ENCODE assay signal across 22 mouse cellular contexts in the genomic region with DNA sequence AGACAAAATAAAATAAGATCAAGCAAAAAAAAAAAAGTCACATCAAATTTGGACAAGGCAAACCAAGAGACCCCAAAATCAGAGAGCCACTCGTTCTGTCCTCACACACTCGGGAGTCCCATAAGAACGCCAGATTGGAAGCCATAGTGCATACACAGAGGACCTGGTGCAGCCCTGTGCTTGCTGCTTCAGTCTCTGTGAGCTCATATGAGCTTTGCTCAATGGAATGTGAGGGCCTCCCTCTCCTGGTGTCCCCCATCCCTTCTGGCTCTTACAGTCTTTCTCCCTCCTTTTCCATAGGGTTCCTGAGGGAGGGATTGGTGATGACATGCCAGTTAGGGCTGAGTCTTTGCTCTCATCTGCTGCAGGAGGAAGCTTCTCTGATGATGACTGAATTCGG. TPM values are rescaled to one million over a fixed set of nuclear protein-coding genes. Genes with fewer than 3 reads are reported as not detected.
DNase-seq lines count a peak whose midpoint lies in the region; ATAC-seq and TF ChIP-seq lines count a peak whose summit lies in the region.
"Had no signal": no experiment of that assay in that cellular context is flagged by ENCODE, and none has a peak within 500 bp of the region (broad histone marks: within the 10 kb centered on the region; RNA-seq: fewer than 3 reads in every experiment).

No protein-coding gene starts in this region.

- H3K27ac ChIP-seq in hindbrain, embryonic 16.5 days (ENCODE audit: low read depth, low read length) = no peak overlapping the region
- H3K27ac ChIP-seq in hindbrain, embryonic 10.5 days = no peak overlapping the region
- H3K27ac ChIP-seq in limb, embryonic 14.5 days (replicated peaks; ENCODE audit: low read depth, low read length) = no peak overlapping the region
- H3K27ac ChIP-seq in limb, embryonic 10.5 days = no peak overlapping the region
- H3K27ac ChIP-seq: embryonic facial prominence, embryonic 12.5 days; forebrain, embryonic 15.5 days; heart, adult 2 months; hindbrain, embryonic 13.5 days; hindbrain, postnatal 0 days had no signal

- no peak for DNase-seq in hindbrain, embryonic 10.5 days (ENCODE audit: low spot score)
- DNase-seq in limb, embryonic 14.5 days (ENCODE audit: low spot score) = no peak
- no peak for DNase-seq in limb, embryonic 10.5 days (ENCODE audit: low spot score)
- DNase-seq in Patski (ENCODE audit: low read depth, low spot score) = no peak
- no peak for DNase-seq in MN1 (ENCODE audit: low spot score)
- DNase-seq: adrenal gland, postnatal 10 days; adrenal gland, postnatal 36 days; cerebellum, adult 18-20 months; cerebellum, adult 9-10 months; cerebellum, postnatal 14 days; gastrocnemius, postnatal 25 days; heart, adult 2 months had no signal

- H3K4me2 ChIP-seq in hindbrain, embryonic 16.5 days (ENCODE audit: low read length) = no peak overlapping the region
- H3K4me2 ChIP-seq in limb, embryonic 14.5 days (replicated peaks; ENCODE audit: low read depth, low read length, severe bottlenecking) = no peak overlapping the region
- H3K4me2 ChIP-seq: embryonic facial prominence, embryonic 12.5 days; forebrain, embryonic 12.5 days; forebrain, embryonic 15.5 days; heart, embryonic 11.5 days; hindbrain, embryonic 13.5 days had no signal

- no peak for TF ChIP-seq POLR2A in limb, embryonic 14.5 days (IDR thresholded peaks at IDR 0.05; ENCODE audit: borderline replicate concordance, extremely low read depth, insufficient read depth, insufficient read length)

- POLR2A ChIA-PET in Patski (lab: Charles Lee) = no interaction called here

- H3K9me3 ChIP-seq in hindbrain, embryonic 16.5 days (ENCODE audit: control insufficient read depth, low read length) = no peaks in the 10 kb centered on the region
- H3K9me3 ChIP-seq in hindbrain, embryonic 10.5 days = no peaks in the 10 kb centered on the region
- no peaks in the 10 kb centered on the region for H3K9me3 ChIP-seq in limb, embryonic 14.5 days (ENCODE audit: control insufficient read depth, low read length)
- H3K9me3 ChIP-seq in limb, embryonic 10.5 days (replicated peaks) = no peaks in the 10 kb centered on the region
- H3K9me3 ChIP-seq: embryonic facial prominence, embryonic 12.5 days; forebrain, embryonic 12.5 days; forebrain, embryonic 15.5 days; hindbrain, embryonic 13.5 days had no signal

- in situ Hi-C loops in Patski (cut with MboI; ENCODE audit: low pct_unique_long_range_greater_than_20kb) = no loop called here

- H3K9ac ChIP-seq in hindbrain, embryonic 16.5 days (ENCODE audit: low read depth, low read length) = no peak overlapping the region
- H3K9ac ChIP-seq in limb, embryonic 14.5 days (ENCODE audit: low read depth, low read length, severe bottlenecking) = no peak overlapping the region
- H3K9ac ChIP-seq: embryonic facial prominence, embryonic 12.5 days; forebrain, embryonic 12.5 days; forebrain, embryonic 15.5 days; hindbrain, embryonic 13.5 days had no signal

- no peak for TF ChIP-seq CTCF in Patski (IDR thresholded peaks at IDR 0.05)

- peaks cover 9% of the 10 kb centered on the region for H3K4me1 ChIP-seq in hindbrain, embryonic 16.5 days (ENCODE audit: control insufficient read depth, insufficient read depth, low read depth, low read length)
- H3K4me1 ChIP-seq in hindbrain, embryonic 10.5 days (replicated peaks) = peaks cover 8% of the 10 kb centered on the region; the same call in 1 of the 2 replicates
- peaks cover 9% of the 10 kb centered on the region for H3K4me1 ChIP-seq in limb, embryonic 14.5 days (ENCODE audit: control insufficient read depth, insufficient read depth, low read length)
- no peaks in the 10 kb centered on the region for H3K4me1 ChIP-seq in limb, embryonic 10.5 days
- H3K4me1 ChIP-seq: embryonic facial prominence, embryonic 12.5 days had no signal

- no peaks in the 10 kb centered on the region for H3K27me3 ChIP-seq in hindbrain, embryonic 16.5 days (replicated peaks; ENCODE audit: control insufficient read depth, insufficient read depth, low read length)
- no peaks in the 10 kb centered on the region for H3K27me3 ChIP-seq in hindbrain, embryonic 10.5 days (ENCODE audit: insufficient read depth, poor library complexity, severe bottlenecking)
- no peaks in the 10 kb centered on the region for H3K27me3 ChIP-seq in limb, embryonic 14.5 days (ENCODE audit: control insufficient read depth, insufficient read depth, low read length)
- H3K27me3 ChIP-seq in limb, embryonic 10.5 days (ENCODE audit: low read depth, poor library complexity, severe bottlenecking) = no peaks in the 10 kb centered on the region
- no peaks in the 10 kb centered on the region for H3K27me3 ChIP-seq in Patski
- H3K27me3 ChIP-seq: embryonic facial prominence, embryonic 12.5 days; forebrain, embryonic 12.5 days; forebrain, embryonic 15.5 days; hindbrain, embryonic 13.5 days had no signal

- peaks cover 4% of the 10 kb centered on the region; the same call in 1 of the 2 replicates for H3K36me3 ChIP-seq in hindbrain, embryonic 16.5 days (ENCODE audit: control insufficient read depth, insufficient read depth, low read length)
- 0 out of 2 replicates have a peak, but pooled peaks cover 4% of the 10 kb centered on the region for H3K36me3 ChIP-seq in hindbrain, embryonic 10.5 days
- no peaks in the 10 kb centered on the region for H3K36me3 ChIP-seq in limb, embryonic 14.5 days (ENCODE audit: control insufficient read depth, insufficient read depth, low read length)
- H3K36me3 ChIP-seq in limb, embryonic 10.5 days = no peaks in the 10 kb centered on the region
- H3K36me3 ChIP-seq: embryonic facial prominence, embryonic 12.5 days; forebrain, embryonic 15.5 days had no signal

- 81% methylated on average over 4 of the region's 4 CpGs for WGBS in hindbrain, embryonic 16.5 days
- WGBS in hindbrain, embryonic 10.5 days = 84% methylated on average over 4 of the region's 4 CpGs
- WGBS in limb, embryonic 14.5 days = 77% methylated on average over 4 of the region's 4 CpGs
- 91% methylated on average over 4 of the region's 4 CpGs for WGBS in limb, embryonic 10.5 days

- H3K4me3 ChIP-seq in hindbrain, embryonic 16.5 days (ENCODE audit: low read length) = no peak overlapping the region
- H3K4me3 ChIP-seq in hindbrain, embryonic 10.5 days = no peak overlapping the region
- no peak overlapping the region for H3K4me3 ChIP-seq in limb, embryonic 14.5 days (replicated peaks; ENCODE audit: low read length)
- H3K4me3 ChIP-seq in limb, embryonic 10.5 days = no peak overlapping the region
- H3K4me3 ChIP-seq: embryonic facial prominence, embryonic 12.5 days; erythroblast, embryonic 14.5 days; forebrain, embryonic 12.5 days; forebrain, embryonic 15.5 days; heart, adult 2 months; hindbrain, embryonic 13.5 days had no signal

- 0 out of 2 replicates have a peak, but pooled peaks have one; percentile 28 for ATAC-seq in hindbrain, embryonic 16.5 days
- ATAC-seq in limb, embryonic 14.5 days (ENCODE audit: low FRiP score, low read depth) = 0 out of 2 replicates have a peak, but pooled peaks have one; percentile 50
- peak; percentile 39 for ATAC-seq in Patski
- ATAC-seq: CD4-positive, CD25-positive, alpha-beta regulatory T cell, adult 4 months; forebrain, embryonic 15.5 days; inflammation-experienced regulatory T-cells, adult 6 months had no signal

- CTCF ChIA-PET in Patski (lab: Charles Lee) = no interaction called here

RNA-seq across cellular contexts. Expression of a gene that starts 27.6 kb away (rescaled TPM):
- polyA plus RNA-seq in hindbrain, embryonic 16.5 days (2015; fragmentation: Nextera tagmentation; extraction: Ambion mirVana) = 234 and 262 TPM in 2 replicates
- polyA plus RNA-seq in hindbrain, embryonic 10.5 days (2016; fragmentation: Nextera tagmentation; extraction: Ambion mirVana) = 52.5 and 81.6 TPM in 2 replicates
- polyA plus RNA-seq in limb, embryonic 14.5 days (2012; rRNA removed) = 23.3 and 24.0 TPM in 2 replicates
- polyA plus RNA-seq in limb, embryonic 14.5 days (2014; fragmentation: Nextera tagmentation; extraction: Ambion mirVana) = 66.2 and 75.7 TPM in 2 replicates
- 17.2 and 30.2 TPM in 2 replicates for polyA plus RNA-seq in limb, embryonic 10.5 days (2016; fragmentation: Nextera tagmentation; extraction: Ambion mirVana)
- 16.7 TPM for polyA plus RNA-seq in Patski (2021)
- polyA plus RNA-seq: erythroblast, embryonic 14.5 days had no signal
